Mouse (Mus musculus): ENCODE results near the gene Ndnf.

Gene Ndnf

DNA sequence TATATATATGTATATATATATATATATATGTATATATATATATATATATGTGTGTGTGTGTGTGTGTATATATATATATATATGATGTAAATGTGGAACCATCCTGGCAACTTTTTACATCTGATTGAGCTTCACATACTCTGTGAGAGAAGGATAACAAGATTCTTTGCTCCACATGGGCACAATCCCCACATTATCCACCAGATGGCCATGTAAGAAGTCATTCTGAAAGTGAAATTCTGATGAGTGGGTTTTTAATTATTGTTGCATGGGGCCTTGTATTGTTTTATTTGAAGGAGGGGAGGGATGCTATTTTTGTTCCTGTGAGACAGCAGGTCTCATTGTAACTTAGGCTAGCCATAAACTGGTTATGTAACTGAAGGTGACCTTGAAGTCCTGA lies 22.5 kb downstream of the Ndnf start:
- no peak for TF ChIP-seq GATA4 (IDR thresholded peaks at IDR 0.05; ENCODE audit: insufficient replicate concordance, low read length)

DNA sequence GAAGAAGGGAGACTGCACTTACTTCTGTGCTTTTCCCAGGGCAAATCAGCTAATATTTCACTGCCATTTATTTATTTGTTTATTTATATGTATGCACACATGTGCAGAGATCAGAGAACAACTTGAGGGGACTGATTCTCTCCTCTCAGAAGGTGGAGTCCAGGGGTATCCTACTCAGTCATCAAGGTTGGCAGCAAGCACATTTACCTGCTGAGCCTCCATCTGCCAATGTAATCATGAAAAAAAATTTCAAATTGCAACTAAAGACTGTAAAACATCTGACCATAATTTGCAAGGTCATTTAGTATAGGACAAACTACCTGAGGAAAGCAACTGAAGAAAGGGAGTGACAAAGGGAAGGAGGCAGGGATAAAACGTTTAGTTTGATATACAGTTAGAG lies 49.3 kb downstream of the Ndnf start:
- TF ChIP-seq GATA4 (IDR thresholded peaks at IDR 0.05; ENCODE audit: insufficient replicate concordance, low read length), result no peak

DNA sequence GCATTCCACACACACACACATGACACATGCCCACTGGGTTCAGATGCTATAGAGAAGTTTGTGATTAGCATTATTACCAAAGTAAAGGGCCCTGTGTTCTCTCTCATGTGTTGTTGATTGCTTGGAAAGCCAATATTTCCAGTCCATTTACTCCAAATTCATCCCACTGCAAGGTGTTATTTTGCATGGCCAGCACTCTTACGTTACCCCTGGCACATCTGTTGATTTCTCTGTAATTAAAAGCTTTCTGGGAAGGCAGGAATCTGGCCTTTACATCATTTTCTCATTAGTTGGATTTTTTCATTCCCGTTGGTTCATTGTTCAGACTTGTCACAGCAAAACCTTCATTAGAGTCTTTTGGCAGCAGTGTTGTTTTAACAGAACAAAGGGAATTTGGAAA lies 54.3 kb downstream of the Ndnf start:
- no peak for TF ChIP-seq GATA4 (IDR thresholded peaks at IDR 0.05; ENCODE audit: insufficient replicate concordance, low read length)

DNA sequence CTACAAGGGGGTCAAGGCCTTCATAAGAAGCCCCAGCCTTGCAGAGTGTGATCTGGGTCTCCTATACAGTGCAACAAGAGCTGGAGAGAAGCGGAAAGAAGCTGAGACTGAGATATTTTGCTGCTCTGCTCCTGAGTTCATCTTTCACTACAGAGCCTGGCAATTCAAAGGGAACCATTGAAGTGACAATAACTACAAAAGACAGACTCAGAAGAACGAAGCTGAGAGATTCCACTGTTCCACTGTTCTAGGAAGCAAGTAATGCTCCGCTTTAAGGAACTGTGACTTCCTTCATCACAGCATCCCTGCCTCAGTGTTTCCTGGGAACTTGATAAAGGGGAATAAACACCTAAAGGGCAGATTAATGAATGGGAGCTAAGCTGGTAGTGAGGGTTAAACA lies 56.9 kb downstream of the Ndnf start:
- no peak for TF ChIP-seq GATA4 (IDR thresholded peaks at IDR 0.05; ENCODE audit: insufficient replicate concordance, low read length)

DNA sequence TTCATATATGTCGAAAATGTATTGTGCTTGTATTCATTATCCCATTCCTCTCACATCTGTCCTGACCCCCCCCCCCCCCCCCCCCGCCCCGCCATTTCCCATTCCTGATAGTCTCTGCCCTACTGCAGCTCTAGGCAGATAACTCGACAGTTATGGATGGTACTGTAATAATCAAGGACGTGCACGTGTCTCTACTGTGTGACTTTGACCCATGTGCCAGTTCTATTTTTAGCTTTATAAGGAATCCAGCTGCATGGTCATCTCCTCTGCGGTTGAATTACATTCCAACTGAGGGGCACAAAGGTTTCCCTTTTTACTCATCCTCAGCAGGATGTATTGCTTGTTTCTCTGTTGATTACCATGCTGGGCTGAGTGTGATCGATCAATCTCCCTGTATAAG lies 68.1 kb downstream of the Ndnf start:
- TF ChIP-seq GATA4 (IDR thresholded peaks at IDR 0.05; ENCODE audit: insufficient replicate concordance, low read length), result no peak

DNA sequence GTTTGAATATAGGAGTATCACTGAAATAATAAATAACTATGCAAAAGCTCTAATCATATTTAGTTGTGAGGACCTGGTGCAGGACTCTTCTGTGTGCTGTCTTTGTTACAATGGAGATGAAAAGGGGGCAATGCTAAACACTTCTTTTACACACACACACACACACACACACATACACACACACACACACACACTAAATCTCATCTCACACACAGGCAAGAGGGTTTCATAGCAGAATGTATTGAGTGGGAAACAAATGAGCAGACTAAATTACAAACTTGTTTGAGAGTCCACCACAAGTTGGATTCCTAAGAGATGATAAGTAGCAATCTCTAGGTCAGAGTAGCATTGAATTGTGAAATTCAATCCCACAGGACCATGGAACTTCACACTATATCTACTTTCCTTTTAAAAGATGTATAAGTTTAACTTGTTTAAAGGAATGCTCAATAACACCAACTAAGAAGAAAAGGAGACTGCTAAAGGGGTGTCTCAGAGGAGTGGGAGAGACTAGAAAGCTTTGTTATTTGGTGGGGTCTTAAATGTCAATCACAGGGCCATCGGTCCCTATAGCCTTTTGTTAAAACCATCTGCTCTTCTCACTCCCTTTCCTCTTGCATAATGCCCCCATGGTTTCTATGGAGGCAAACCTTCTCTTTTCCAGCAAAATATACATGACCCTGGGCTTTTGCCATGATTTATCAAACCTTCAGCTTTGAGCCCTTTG lies 71.9 kb downstream of the Ndnf start:
- no peak for TF ChIP-seq GATA4 (IDR thresholded peaks at IDR 0.05; ENCODE audit: insufficient replicate concordance, low read length)

DNA sequence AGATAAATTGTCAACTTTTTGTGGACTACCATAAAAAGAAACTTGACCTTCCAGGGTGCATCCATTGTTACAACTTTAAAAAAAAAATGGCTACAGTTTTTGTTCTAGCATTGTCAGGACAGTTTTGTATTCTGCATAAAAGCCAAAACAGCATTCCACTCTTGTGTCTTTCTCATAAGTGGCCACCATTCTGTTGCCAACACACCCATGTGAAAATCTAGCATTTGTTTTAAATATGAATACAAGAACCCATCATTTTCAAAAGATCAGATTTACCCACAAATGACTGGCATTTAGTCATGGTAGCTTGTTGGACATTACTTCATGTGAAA lies 72.4 kb downstream of the Ndnf start:
- no peak for TF ChIP-seq GATA4 (IDR thresholded peaks at IDR 0.05; ENCODE audit: insufficient replicate concordance, low read length)

DNA sequence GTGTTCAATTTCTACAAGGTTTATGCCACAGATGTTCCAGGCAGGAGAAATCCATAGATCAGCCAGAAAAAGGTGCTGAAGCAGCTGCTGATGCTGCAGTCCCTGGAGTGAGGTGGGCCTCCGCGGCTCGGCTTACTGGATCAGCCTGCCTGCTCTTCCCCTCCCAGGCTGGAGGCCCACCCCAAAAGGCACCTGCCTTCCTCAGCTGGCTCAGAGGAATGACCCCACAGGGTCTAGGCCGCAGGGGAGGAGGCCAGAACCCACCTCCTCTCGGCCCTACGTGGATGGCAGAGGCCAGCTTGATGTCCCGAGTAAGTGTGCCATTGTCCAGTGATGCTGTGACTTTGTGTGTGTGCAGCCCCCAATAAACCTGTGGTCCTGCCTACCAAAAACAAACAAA lies 86.8 kb downstream of the Ndnf start:
- no peak for TF ChIP-seq GATA4 (IDR thresholded peaks at IDR 0.05; ENCODE audit: insufficient replicate concordance, low read length)

DNA sequence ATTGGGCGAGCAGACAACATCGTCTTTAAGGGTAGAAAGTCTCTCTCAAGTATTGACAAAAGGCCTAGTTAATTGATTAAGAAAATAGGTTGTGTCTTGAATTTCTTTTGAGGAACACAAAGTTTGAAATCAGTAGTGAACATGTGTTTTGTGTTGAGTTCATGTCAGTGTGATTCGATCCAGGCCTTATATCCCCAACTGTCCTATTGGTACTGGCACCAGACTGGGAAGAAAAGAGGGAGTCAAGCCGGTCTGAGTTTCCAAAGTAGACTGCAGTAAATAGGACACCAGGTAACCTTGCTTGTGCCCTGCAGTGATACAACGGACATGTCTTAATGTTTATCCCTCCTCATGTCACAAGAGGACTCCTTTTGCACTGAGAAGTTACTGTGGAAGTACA lies 87.8 kb downstream of the Ndnf start:
- no peak for TF ChIP-seq GATA4 (IDR thresholded peaks at IDR 0.05; ENCODE audit: insufficient replicate concordance, low read length)

DNA sequence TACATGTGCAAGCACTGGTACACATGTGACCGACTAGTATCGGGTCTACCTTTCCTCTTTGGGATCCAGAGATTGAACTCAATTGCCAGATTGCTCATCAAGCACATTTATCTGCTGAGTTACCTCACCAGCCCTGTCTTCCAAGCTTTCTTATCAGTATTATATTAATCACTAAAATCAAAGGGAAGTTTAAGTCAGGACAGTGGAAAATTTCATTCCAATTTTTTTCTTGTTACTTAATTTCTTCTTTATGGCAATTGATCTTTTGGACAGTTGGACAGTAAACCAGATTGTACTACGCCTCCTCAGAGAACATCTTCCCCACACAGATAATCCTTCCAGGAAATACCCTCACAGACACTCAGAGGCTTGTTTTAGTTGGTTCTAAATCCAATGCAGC lies 88.7 kb downstream of the Ndnf start:
- TF ChIP-seq GATA4 (IDR thresholded peaks at IDR 0.05; ENCODE audit: insufficient replicate concordance, low read length), result no peak
